Mouse (Mus musculus): ENCODE measurements at regions not wholly inside any gene's neighbourhood (a gene's known extent, or its start where the extent isn't known, plus 50 kb on each side); places are given as distances from the start of the nearest gene placed in this dataset.

DNA sequence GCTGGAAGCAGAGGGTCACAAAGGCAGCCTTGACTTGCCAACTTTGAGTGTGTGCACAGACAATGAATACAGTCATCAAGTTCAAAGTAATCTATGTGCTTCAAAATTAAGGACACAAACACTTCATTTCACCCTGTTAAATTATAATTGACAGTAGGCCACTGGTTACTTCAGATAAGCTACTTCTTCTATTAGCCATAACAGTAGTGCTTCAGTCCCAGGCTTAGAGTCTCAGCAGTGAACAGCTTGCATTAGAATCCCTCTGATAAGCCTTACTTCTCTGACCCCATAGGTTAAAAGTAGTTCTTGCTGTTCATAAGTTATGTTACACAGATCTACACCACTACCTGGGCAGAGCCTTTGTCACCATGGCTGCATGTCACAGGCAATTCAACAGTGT, 63.8 kb upstream of the Ngly1 start:
- Histone ChIP-seq H3K27ac (no peak overlapping the region), H3K36me3 (replicated peaks; ENCODE audit: control insufficient read depth, insufficient read depth, low read depth) (no peaks in the 10 kb centered on the region), H3K4me1 (replicated peaks; ENCODE audit: control insufficient read depth in 2 of 2, insufficient read depth in 2 of 2, low read length in 1 of 2) (0 out of 4 replicates have a peak, but pooled peaks cover 0 to 1% of the 10 kb centered on the region in 2 experiments), H3K27me3 (ENCODE audit: control insufficient read depth, insufficient read depth, low read length) (no peaks in the 10 kb centered on the region), H3K4me3 (ENCODE audit: insufficient read depth in 1 of 2, low read depth in 2 of 2, low read length in 2 of 2) (no peak overlapping the region), H3K4me2 (ENCODE audit: low read depth) (no peak overlapping the region), H3K9ac (replicated peaks) (no peak overlapping the region), H3K9me3 (ENCODE audit: control insufficient read depth, low read length) (no peaks in the 10 kb centered on the region)
- DNase-seq (ENCODE audit: low read depth in 3 of 3, low spot score in 3 of 3) (no peak), ATAC-seq (ENCODE audit: insufficient read depth) (no peak)
- no peak for TF ChIP-seq EP300 (IDR thresholded peaks at IDR 0.05; ENCODE audit: low read depth)
- TF ChIP-seq CTCF (IDR thresholded peaks at IDR 0.05; ENCODE audit: low read depth): no peak

Measured in liver, embryonic 14.5 days (tissue).